Mouse (Mus musculus): ENCODE measurements around the gene Golm1. TPM values are rescaled to one million over a fixed set of nuclear protein-coding genes. Genes with fewer than 3 reads are reported as not detected.

Golm1 gene
- polyA plus RNA-seq, 1 experiment = 27.6 TPM

DNA sequence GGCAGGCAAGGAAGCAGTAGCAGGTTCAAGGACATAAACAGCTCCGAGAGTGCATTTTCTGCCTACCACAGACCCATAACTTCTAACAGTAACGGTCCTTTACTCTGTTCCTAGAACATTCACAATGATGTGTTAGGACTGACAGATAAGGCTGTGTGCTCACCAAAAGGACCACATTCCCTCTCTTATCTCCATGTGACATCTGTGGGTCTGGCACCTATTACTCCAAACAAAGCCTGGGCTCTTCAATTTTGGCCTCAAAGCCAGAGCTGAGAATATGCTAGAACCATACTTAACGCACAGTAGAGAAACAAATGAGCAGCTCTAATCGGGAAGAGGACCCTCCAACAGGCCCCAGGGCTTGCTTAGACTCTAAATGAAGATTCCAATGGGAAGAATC is 4.3 kb upstream of the Golm1 start:
- TF ChIP-seq GATA1 (IDR thresholded peaks at IDR 0.05; ENCODE audit: low read length) = no peak

DNA sequence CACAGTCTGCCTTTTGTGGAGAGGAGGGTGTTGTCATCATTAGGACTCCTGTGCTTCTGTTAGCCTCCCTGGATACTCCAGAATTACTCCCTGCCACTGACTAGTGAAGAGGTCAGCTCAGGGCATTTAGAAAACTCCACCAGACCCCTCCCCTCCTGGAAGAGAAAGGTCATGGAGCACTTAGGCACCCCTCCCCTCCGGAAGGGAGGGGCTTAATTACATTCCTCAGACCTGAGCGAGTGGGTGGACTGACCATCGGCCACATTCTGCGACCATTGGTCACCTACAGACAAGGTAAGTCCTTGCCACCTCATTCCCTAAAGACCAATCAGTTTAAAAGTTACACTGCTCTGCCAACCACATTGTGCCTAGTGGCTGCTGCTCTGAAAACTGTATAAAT is 3.7 kb upstream of the Golm1 start:
- no peak for TF ChIP-seq GATA1 (IDR thresholded peaks at IDR 0.05; ENCODE audit: low read length)

DNA sequence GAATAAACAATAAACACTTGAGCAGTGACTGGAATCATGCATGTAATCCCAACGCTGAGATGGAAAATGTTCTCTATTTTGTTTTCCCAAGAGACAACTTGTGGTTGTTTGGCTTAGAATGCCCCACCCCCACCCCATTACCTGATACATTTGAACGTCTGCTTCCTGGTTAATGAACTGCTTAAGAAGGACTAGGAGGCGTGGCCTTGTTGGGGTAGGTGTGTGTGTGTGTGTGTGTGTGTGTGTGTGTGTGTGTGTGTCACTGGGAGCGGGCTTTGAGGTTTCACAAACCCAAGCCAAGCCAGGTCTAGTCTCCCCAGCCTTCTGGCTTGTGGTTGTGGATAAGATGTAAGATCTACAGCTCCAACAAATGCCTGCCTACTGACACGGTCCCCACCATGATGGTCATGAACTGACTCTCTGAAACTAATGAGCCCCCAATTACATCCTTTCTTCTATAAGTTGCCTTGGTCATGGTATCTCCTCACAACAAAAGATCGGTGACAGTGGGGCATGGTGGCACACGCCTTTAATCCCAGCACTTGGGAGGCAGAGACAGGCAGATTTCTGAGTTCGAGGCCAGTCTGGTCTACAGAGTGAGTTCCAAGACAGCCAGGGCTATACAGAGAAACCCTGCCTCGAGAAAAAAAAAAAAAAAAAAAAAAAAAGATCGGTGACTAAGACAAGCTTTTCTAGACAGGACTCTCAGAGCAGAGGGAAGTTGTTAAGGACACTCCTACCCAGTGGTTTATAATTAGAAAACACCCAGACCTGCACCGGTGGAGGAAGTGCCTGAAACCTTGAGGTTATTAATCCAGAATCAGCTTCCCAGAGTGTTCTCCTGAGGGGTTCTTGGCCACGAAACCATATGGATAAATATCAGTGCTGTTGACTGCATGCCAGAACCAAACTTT is 962 bp upstream of the Golm1 start:
- no peak for TF ChIP-seq GATA1 (IDR thresholded peaks at IDR 0.05; ENCODE audit: low read length)

DNA sequence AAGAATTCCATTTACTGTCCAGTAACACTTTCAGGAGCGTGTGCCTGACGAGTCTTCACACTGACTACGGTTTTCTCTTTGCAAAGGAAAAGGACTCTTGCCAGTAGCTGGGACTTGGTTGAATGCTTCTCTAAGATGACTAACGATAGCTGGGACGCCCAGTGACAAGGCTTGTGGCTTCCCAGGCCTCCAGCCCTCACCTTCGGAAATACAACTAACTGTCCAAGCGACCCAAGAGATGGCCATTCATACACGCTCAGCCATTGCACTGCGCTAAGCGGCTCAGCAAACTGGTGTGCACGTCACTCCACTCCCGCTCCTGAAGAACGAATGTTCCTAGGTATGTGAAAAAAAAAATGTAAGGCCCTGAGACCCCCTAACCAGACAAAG is 855 bp downstream of the Golm1 start:
- TF ChIP-seq GATA1 (IDR thresholded peaks at IDR 0.05; ENCODE audit: low read length) = no peak

DNA sequence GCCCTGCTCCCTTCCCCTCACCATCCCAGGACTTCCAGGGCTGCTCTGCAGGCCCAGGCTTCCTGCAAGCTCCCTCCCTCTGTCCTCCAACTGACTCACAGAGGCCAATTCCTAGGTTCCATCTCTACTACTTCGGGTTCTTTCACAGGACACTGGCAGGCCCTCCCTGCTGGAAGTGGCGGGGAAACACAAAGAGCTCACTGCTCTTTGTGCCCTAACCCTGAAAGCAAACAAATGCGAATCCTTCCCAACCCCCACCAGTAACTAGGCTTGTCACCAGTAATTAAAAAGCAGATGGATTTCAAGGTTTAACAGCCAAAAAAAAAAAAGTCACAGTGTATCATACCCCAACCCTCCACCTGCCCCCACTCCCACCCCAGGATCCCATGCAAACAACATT is 1.4 kb downstream of the Golm1 start:
- TF ChIP-seq GATA1 (IDR thresholded peaks at IDR 0.05; ENCODE audit: low read length) = no peak

DNA sequence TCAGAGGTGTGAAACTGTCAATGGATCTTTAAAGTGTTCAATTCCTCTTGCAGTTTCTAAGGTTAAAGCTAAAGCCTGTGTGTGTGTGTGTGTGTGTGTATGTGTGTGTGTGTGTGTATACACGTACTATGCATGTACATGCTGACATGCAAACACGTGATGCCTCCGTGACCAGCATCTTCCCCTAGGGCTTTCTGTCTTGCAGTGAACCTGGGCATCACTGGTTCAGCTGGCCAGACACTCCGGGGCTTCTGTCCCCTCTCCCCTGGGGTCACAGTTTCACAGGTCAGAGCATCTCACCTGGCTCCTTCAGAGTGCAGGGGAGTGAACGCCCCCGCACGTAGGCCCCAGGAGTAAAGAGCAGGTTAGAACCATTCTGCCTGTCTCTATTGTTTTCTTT is 2.0 kb downstream of the Golm1 start:
- no peak for TF ChIP-seq GATA1 (IDR thresholded peaks at IDR 0.05; ENCODE audit: low read length)

DNA sequence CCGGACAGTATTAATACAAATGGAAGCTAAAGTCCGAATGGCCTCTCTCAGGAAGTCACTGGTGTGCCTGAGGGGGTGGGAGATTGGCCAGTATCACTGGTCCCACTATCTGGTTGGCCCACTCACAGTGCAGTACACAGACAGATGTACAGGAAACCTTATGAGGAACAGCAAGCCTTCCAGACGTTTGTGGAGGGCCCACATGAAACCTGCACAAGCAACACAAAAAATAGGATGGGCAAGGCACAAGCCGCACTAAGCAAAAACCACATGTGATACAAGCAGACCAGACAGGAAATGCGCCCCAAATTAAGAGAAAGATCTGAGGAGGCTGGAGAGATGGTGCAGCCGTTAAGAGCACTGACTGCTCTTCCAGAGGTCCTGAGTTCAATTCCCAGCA is 3.4 kb downstream of the Golm1 start:
- TF ChIP-seq GATA1 (IDR thresholded peaks at IDR 0.05; ENCODE audit: low read length) = no peak

DNA sequence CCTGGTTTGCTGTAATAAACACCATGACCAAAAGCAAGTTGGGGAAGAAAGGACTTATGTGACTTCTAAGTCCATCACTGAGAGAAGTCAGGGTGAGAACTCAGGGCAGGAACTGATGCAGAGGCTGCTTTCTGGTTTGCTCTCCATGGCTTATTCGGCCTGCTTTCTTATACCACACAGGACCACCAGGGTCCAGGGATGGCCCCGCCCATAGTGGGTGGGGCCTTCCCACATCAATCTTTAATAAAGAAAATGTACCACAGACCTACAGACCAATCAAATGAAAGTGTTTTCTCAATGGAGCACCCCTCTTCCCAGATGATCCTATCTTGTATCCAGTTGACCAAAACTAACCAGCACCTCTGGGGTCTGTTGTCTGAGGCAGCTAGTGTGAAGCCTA is 4.1 kb downstream of the Golm1 start:
- no peak for TF ChIP-seq GATA1 (IDR thresholded peaks at IDR 0.05; ENCODE audit: low read length)

DNA sequence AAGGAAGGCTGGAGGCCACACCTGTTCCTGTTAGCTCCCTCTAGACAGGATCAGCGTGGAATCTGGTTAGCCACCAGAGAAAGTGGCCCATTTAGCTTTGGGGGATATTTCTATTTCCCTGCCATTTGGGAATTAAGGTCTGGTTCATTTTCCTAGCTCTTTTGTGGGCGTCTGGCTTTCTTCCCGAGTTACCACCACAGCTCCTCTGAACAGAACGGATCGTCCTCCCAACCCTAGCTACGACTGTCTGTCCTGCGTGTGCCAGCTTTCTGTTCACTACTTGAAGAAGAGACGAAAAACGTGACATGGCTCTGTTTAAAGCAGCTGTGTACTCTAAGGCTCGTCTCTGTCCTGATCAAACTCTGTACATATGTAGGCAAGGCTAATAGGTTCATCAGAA is 5.7 kb downstream of the Golm1 start:
- TF ChIP-seq GATA1 (IDR thresholded peaks at IDR 0.05; ENCODE audit: low read length) = no peak

DNA sequence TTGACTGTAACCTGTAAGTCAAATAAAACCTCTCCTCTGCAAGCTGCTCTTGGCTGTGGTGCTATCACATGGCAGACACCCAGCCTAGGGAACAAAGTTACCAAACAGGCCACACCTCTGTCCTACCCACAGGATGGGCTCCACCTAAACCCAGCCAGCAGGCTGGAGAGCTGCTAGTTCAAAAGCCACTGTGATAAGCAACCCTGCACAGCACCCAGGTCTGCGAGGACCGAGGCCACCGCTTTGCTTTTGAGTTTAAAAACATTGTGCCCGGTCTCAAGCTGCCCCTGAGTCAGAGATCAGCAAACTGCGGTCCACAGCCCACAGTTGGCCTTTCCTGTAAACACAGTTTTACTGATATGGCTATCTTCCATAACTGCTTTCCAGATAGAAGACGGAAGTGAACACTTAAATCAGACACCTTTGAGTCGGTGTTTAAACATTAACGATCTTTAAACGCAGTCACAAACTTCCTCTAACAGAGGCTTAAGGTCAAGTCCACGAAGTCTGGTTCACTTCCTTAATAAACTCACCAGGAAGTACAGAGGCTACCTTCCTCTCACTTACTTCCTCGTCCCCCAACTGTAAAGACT is 7.0 kb downstream of the Golm1 start:
- TF ChIP-seq GATA1 (IDR thresholded peaks at IDR 0.05; ENCODE audit: low read length) = no peak

DNA sequence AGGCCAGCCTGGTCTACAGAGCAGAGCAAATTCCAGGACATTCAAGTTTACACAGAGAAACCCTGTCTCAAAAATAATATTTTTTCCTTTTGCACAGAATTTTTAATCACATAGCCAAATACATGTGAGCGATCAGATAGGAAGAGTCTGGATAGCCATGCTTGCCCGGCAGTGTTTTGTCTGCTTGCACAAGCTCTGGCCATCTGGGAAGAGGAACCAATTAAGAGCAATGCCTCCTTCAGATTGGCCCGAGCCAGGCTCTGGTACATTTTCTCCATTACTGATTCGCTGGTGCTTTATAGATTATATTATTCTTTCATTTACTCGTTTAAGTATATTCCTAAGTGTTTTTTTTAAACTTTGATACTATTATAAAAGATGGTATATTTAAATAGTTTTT is 7.8 kb downstream of the Golm1 start:
- no peak for TF ChIP-seq GATA1 (IDR thresholded peaks at IDR 0.05; ENCODE audit: low read length)

DNA sequence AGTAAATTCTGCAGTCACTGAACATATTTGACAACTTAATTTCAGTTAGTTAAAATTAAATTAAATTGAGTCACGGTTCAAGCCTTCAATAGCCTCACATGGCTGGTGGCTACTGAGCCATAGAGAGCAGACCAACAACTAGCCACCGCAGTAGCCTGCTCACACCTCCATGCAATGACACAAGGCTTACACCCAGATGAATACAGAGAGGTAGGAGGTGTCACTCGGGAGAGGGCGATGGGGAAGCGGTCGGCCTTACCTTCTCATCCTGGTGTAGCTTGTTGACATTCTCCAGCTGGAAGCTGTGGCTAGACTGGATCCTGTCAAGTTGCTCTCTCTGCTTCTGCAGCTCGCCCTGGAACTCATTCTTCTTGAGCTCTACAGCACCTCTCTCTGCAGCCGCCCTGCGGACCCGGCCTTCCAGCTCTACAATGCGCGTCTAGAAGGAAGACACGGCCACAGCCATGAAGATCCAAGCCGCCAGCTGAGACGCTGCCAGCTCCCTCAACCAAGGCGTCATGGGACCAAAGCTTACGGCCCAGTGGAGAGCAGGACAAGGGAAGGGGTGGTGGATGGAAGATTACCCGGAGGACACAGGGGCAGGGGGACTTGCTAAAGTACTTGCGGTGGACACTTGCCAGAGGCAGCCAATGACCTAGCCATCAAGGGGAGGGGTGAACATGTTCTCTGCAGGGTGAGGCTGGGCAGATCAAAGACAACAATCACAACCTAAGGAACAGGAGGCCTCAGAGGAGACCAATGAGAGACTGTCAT is 11.5 kb downstream of the Golm1 start:
- TF ChIP-seq GATA1 (IDR thresholded peaks at IDR 0.05; ENCODE audit: low read length) = no peak

DNA sequence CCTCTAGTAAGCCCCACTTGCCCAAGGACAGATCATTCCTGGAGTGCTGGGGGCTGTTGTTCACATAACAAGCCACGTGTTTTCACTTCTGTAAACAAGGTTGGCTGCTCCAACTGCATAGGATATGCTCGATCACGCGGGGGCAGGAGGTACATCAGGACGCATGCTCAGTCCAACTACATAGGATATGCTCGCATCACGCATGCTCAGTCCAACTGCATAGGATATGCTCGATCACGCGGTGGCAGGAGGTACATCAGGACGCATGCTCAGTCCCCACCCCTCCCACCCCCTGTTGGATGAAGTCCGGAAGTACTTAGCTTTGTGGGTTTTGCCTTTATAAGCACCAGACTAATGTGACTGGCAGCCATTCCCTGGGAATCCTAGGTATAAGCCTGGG is 13.6 kb downstream of the Golm1 start:
- no peak for TF ChIP-seq GATA1 (IDR thresholded peaks at IDR 0.05; ENCODE audit: low read length)

DNA sequence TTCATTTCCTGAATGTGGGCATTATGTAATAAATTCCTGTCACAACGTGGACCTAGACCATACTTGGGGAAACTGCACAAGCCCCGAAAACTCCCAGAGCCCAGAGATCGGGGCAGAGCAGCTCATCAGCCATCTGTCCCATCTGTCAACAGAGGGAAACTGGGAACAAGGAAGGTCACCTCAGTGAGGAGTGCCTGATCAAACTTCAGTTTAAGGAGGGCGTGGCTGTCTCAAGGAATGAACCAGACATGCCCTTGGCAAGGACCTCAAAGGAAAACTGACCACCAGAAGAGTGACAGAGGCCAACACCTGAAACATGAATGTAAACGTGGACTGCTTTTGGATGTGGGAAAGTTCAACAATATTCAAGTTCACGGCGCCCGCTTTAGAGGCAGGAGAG is 14.2 kb downstream of the Golm1 start:
- TF ChIP-seq GATA1 (IDR thresholded peaks at IDR 0.05; ENCODE audit: low read length) = no peak

DNA sequence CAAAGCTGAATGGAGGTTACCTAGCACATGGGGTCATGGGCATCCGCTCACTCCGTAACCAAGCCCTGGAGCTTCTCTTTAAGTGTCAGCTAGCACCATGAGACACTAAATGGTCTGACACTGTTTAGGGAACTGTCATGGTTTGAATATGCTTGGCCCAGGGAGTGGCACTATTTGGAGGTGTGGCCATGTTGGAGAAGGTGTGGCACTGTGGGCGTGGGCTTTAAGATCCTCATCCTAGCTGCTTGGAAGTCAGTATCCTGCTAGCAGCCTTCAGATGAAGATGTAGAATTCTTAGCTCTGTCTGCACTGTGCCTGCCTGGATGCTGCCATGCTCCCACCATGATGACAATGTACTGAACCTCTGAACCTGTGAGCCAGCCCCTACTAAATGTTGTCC is 15.2 kb downstream of the Golm1 start:
- TF ChIP-seq GATA1 (IDR thresholded peaks at IDR 0.05; ENCODE audit: low read length) = no peak

DNA sequence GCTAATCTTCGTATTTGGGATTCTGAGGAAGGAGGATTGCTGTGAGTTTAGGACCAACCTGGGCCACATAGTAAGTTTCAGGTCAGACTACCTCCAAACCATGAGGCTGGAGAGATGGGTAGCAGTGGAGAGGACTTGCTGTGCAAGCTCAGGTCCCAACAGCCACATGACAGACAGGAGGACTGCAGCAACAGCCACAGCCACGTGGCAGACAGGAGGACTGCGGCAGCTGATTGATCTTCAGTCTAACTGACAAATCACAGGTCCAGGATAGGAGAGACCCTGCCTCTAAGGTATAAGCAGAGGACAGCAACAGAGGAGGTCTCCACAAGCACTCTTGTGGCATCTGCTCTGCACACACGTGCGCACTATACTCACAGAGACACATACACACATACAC is 17.8 kb downstream of the Golm1 start:
- TF ChIP-seq GATA1 (IDR thresholded peaks at IDR 0.05; ENCODE audit: low read length) = no peak

All from G1E-ER4 (cell line).